Mouse (Mus musculus) spleen, adult 2 months (tissue): Measurements from ENCODE around the gene Prcd. TPM values are rescaled to one million over a fixed set of nuclear protein-coding genes. Genes with fewer than 3 reads are reported as not detected.

Experiments used
- DNase-seq, 2 experiments: peaks; one replicate each; pipeline versions ENCODE4 v3.0.0 to v3.0.0-alpha.2; 2012 to 2021; ENCODE audit warnings: low spot score in 2 of 2, low read depth in 1 of 2
- H3K27ac ChIP-seq: fragments of 200-500 bp; 2 replicates; pipeline ENCODE4 v1.5.1; 2012; ENCODE audit warnings: low read length, inconsistent platforms; ENCODE audit not compliant: insufficient read depth
- H3K27me3 ChIP-seq: fragments of 200-500 bp; 2 replicates; pipeline ENCODE4 v1.6.1; 2012; ENCODE audit warnings: mild to moderate bottlenecking, moderate library complexity, low read length, inconsistent platforms; ENCODE audit not compliant: control insufficient read depth, insufficient read depth
- H3K36me3 ChIP-seq: fragments of 200-500 bp; 2 replicates; pipeline ENCODE4 v1.6.1; 2012; ENCODE audit warnings: mild to moderate bottlenecking, low read length, inconsistent platforms; ENCODE audit not compliant: control insufficient read depth, insufficient read depth
- H3K4me1 ChIP-seq: fragments of 200-500 bp; 2 replicates; pipeline ENCODE4 v1.6.1; 2011; ENCODE audit warnings: inconsistent platforms; ENCODE audit not compliant: control insufficient read depth, insufficient read depth, insufficient read length
- H3K4me3 ChIP-seq: fragments of 200-500 bp; 2 replicates; pipeline ENCODE4 v1.5.1; 2011; ENCODE audit warnings: mild to moderate bottlenecking, inconsistent platforms; ENCODE audit not compliant: insufficient read depth, insufficient read length; ENCODE audit errors: extremely low read depth
- CTCF ChIP-seq: fragments of 200-500 bp; IDR thresholded peaks from 2 replicates; pipeline ENCODE4 v1.5.1; 2011; ENCODE audit warnings: mild to moderate bottlenecking, inconsistent platforms; ENCODE audit not compliant: insufficient read depth, insufficient read length, insufficient replicate concordance; ENCODE audit errors: extremely low read depth
- POLR2A ChIP-seq: fragments of 200-500 bp; IDR thresholded peaks from 2 replicates; pipeline ENCODE4 v1.6.1; 2011; ENCODE audit warnings: low read depth, low read length, inconsistent platforms
- WGBS: fragments of 180-500 bp; shearing (Covaris S2); methylation state at CpG from one replicate; pipeline ENCODE4 v1.1.7; 2018; 5-methylcytosine and 5-hydroxymethylcytosine counted together
- polyA plus RNA-seq: library from polyadenylated mRNA; depleted of rRNA; stranded (reverse); fragments of >200 nt; gene quantifications from 2 replicates; pipeline ENCODE4 v1.2.3, GENCODE M21; 2012

The Prcd gene
- polyA plus RNA-seq, 1 experiment, result 0.72 TPM

- H3K4me3 ChIP-seq, result no peak overlapping the region
- WGBS, result 84% methylated on average over 8 of the region's 8 CpGs
- H3K4me1 ChIP-seq, result peaks cover 7% of the 10 kb centered on the region; the same call in 1 of the 2 replicates
- no peak overlapping the region for H3K27ac ChIP-seq
- DNase-seq, result no peak
- no peak for TF ChIP-seq POLR2A
- no peak for TF ChIP-seq CTCF
- peaks cover 12% of the 10 kb centered on the region for H3K27me3 ChIP-seq
- no peaks in the 10 kb centered on the region for H3K36me3 ChIP-seq
These were observed 2.5 kb upstream of the Prcd start for GRCm38 (mm10) chr11:116650811-116651210.

GRCm38 (mm10) chr11:116651339-116651738, 2.0 kb upstream of the Prcd start:
- H3K27me3 ChIP-seq, result peaks cover 12% of the 10 kb centered on the region

GRCm38 (mm10) chr11:116652330-116653098, 820 bp upstream of the Prcd start:
- DNase-seq, result no peak

More at GRCm38 (mm10) chr11:116651339-116651738, 2.0 kb upstream of the Prcd start:
- no peak for DNase-seq
- Histone ChIP-seq H3K4me1 (peaks cover 7% of the 10 kb centered on the region; the same call in 1 of the 2 replicates), H3K4me3 (no peak overlapping the region), H3K36me3 (no peaks in the 10 kb centered on the region), H3K27ac (no peak overlapping the region)
- TF ChIP-seq POLR2A (no peak), CTCF (no peak)
- WGBS, result 59% methylated on average over 8 of the region's 8 CpGs

GRCm38 (mm10) chr11:116653709-116654221, 431 bp downstream of the Prcd start:
- H3K4me3 ChIP-seq, result peak overlapping the region; percentile 36; the same call in 1 of the 2 replicates
- peaks cover 12% of the 10 kb centered on the region for H3K27me3 ChIP-seq
- H3K4me1 ChIP-seq, result peaks cover 7% of the 10 kb centered on the region
- no peak overlapping the region for H3K27ac ChIP-seq
- no peaks in the 10 kb centered on the region for H3K36me3 ChIP-seq
- no peak for DNase-seq
- 2% methylated on average over 47 of the region's 47 CpGs for WGBS
- no peak for TF ChIP-seq POLR2A
- no peak for TF ChIP-seq CTCF

More at GRCm38 (mm10) chr11:116652330-116653098, 820 bp upstream of the Prcd start:
- TF ChIP-seq CTCF (no peak), POLR2A (no peak)
- no peak overlapping the region for H3K4me3 ChIP-seq
- peaks cover 7% of the 10 kb centered on the region; the same call in 1 of the 2 replicates for H3K4me1 ChIP-seq
- H3K27ac ChIP-seq, result no peak overlapping the region
- WGBS, result 78% methylated on average over 25 of the region's 25 CpGs
- H3K27me3 ChIP-seq, result peaks cover 12% of the 10 kb centered on the region
- no peaks in the 10 kb centered on the region for H3K36me3 ChIP-seq

GRCm38 (mm10) chr11:116654255-116654821, 1.0 kb downstream of the Prcd start, which contains the start of gene Cygb:
Gene Cygb, minus strand, starts transcription at chr11:116654313.
- H3K4me1 ChIP-seq, result peaks cover 7% of the 10 kb centered on the region
- peaks cover 12% of the 10 kb centered on the region for H3K27me3 ChIP-seq
- TF ChIP-seq POLR2A, result no peak
- no peak for TF ChIP-seq CTCF
- no peak within 1 kb of the TSS for H3K27ac ChIP-seq
- H3K36me3 ChIP-seq, result no peaks in the 10 kb centered on the region
- DNase-seq, result no peak
- peak within 1 kb of the TSS; percentile 36; the same call in 1 of the 2 replicates for H3K4me3 ChIP-seq
- 13% methylated on average over 28 of the region's 28 CpGs for WGBS

- TF ChIP-seq POLR2A (no peak), CTCF (no peak)
- Histone ChIP-seq H3K4me3 (no peak overlapping the region), H3K36me3 (no peaks in the 10 kb centered on the region), H3K27ac (no peak overlapping the region), H3K4me1 (peaks cover 7% of the 10 kb centered on the region), H3K27me3 (peaks cover 11% of the 10 kb centered on the region)
- WGBS, result 81% methylated on average over 16 of the region's 16 CpGs
- no peak for DNase-seq
These were observed 3.2 kb downstream of the Prcd start for GRCm38 (mm10) chr11:116656348-116657191.
